ENCODE assay signal across 17 mouse cellular contexts in the genomic region with DNA sequence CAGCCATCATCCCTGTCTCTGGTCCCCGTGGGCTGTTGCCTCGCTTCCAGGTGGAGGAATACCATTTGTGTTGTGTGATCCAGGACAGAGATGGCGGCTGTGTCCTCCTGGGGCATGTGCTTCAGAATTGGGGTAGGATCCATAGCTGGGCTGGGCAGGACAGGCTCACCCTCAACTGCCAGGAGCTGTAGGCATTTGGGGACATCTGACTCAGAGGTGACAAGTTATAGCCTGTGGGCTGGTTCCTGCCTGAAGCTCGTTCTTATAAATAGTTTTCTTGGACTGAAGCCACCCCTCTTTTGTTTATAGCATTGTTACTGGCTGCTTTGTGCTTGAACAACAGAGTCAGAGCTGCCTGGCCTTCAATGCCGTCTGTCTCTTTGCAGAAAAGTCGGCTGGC. TPM values are rescaled to one million over a fixed set of nuclear protein-coding genes. Genes with fewer than 3 reads are reported as not detected.
DNase-seq lines count a peak whose midpoint lies in the region; ATAC-seq and TF ChIP-seq lines count a peak whose summit lies in the region.
"Had no signal": no experiment of that assay in that cellular context is flagged by ENCODE, and none has a peak within 500 bp of the region (broad histone marks: within the 10 kb centered on the region; RNA-seq: fewer than 3 reads in every experiment).

No protein-coding gene starts in this region.

- peaks cover 18% of the 10 kb centered on the region for H3K27me3 ChIP-seq in lung, embryonic 16.5 days (ENCODE audit: control insufficient read depth, insufficient read depth, low read depth, low read length)
- H3K27me3 ChIP-seq in midbrain, embryonic 14.5 days (ENCODE audit: control insufficient read depth, insufficient read depth, low read length) = 0 out of 2 replicates have a peak, but pooled peaks cover 4% of the 10 kb centered on the region
- H3K27me3 ChIP-seq: CH12.LX; hindbrain, embryonic 15.5 days had no signal

- peak; percentile 11; the same call in 1 of the 2 replicates for ATAC-seq in lung, embryonic 16.5 days (ENCODE audit: low read depth)
- no peak for ATAC-seq in midbrain, embryonic 14.5 days (ENCODE audit: low FRiP score, low TSS enrichment)
- ATAC-seq: forebrain, embryonic 14.5 days had no signal

- H3K27ac ChIP-seq in lung, embryonic 16.5 days (ENCODE audit: low read length) = no peak overlapping the region
- H3K27ac ChIP-seq in midbrain, embryonic 14.5 days (replicated peaks; ENCODE audit: low read depth, low read length) = no peak overlapping the region
- H3K27ac ChIP-seq: embryonic facial prominence, embryonic 15.5 days; hindbrain, embryonic 15.5 days; kidney, embryonic 15.5 days; layer of hippocampus, adult 2 months had no signal

- TF ChIP-seq POLR2A in lung, adult 2 months (IDR thresholded peaks at IDR 0.05; ENCODE audit: borderline replicate concordance, extremely low read depth, low read depth, low read length) = no peak

- no peak for TF ChIP-seq CTCF in lung, adult 2 months (IDR thresholded peaks at IDR 0.05; ENCODE audit: insufficient read depth, low read length)

- no peaks in the 10 kb centered on the region for H3K36me3 ChIP-seq in lung, embryonic 16.5 days (ENCODE audit: control insufficient read depth, insufficient read depth, low read length)
- H3K36me3 ChIP-seq in midbrain, embryonic 14.5 days (ENCODE audit: control insufficient read depth, insufficient read depth, low read length) = no peaks in the 10 kb centered on the region
- H3K36me3 ChIP-seq: embryonic facial prominence, embryonic 15.5 days; hindbrain, embryonic 15.5 days; kidney, embryonic 15.5 days had no signal

- H3K9me3 ChIP-seq in lung, embryonic 16.5 days (ENCODE audit: control insufficient read depth, low read length) = no peaks in the 10 kb centered on the region
- H3K9me3 ChIP-seq in midbrain, embryonic 14.5 days (ENCODE audit: control insufficient read depth, low read length) = no peaks in the 10 kb centered on the region
- H3K9me3 ChIP-seq: embryonic facial prominence, embryonic 15.5 days; hindbrain, embryonic 15.5 days; kidney, embryonic 15.5 days had no signal

- no peak overlapping the region for H3K9ac ChIP-seq in lung, embryonic 16.5 days (ENCODE audit: low read length)
- H3K9ac ChIP-seq in midbrain, embryonic 14.5 days (replicated peaks; ENCODE audit: low read length) = no peak overlapping the region
- H3K9ac ChIP-seq: embryonic facial prominence, embryonic 15.5 days; hindbrain, embryonic 15.5 days; kidney, embryonic 15.5 days had no signal

- H3K4me1 ChIP-seq in lung, embryonic 16.5 days (replicated peaks; ENCODE audit: control insufficient read depth, insufficient read depth, low read length) = peaks cover 4% of the 10 kb centered on the region; the same call in 1 of the 2 replicates
- H3K4me1 ChIP-seq in lung, adult 2 months (ENCODE audit: control insufficient read depth, insufficient read depth, low read length) = peaks cover 2% of the 10 kb centered on the region; the same call in 1 of the 2 replicates
- peaks cover 16% of the 10 kb centered on the region for H3K4me1 ChIP-seq in midbrain, embryonic 14.5 days (ENCODE audit: control insufficient read depth, insufficient read depth, low read length)

- intact Hi-C loops in left cerebral cortex, postnatal 14 days (cut with DNase I) = no loop called here

- H3K4me3 ChIP-seq in lung, embryonic 16.5 days (ENCODE audit: low read length) = no peak overlapping the region
- no peak overlapping the region for H3K4me3 ChIP-seq in lung, adult 2 months (replicated peaks; ENCODE audit: extremely low read depth, low read depth, low read length)
- no peak overlapping the region for H3K4me3 ChIP-seq in midbrain, embryonic 14.5 days (replicated peaks; ENCODE audit: low read depth, low read length)
- H3K4me3 ChIP-seq: embryonic facial prominence, embryonic 15.5 days; hindbrain, embryonic 15.5 days; kidney, embryonic 15.5 days; layer of hippocampus, adult 2 months had no signal

- H3K4me2 ChIP-seq in lung, embryonic 16.5 days (ENCODE audit: low read depth, low read length) = no peak overlapping the region
- no peak overlapping the region for H3K4me2 ChIP-seq in midbrain, embryonic 14.5 days (ENCODE audit: low read length)
- H3K4me2 ChIP-seq: embryonic facial prominence, embryonic 15.5 days; hindbrain, embryonic 15.5 days; kidney, embryonic 15.5 days had no signal

- DNase-seq in lung, adult 2 months = no peak
- peak; percentile 66 for DNase-seq in Muller cell, postnatal 12 days (ENCODE audit: inconsistent ontology term)
- DNase-seq in heart, adult 9 months (ENCODE audit: low spot score in 2 of 2) = peak; percentile 75 to 76
- peak; percentile 52 for DNase-seq in heart, postnatal 4 days
- DNase-seq in left cerebral cortex, postnatal 14 days (ENCODE audit: low spot score in 2 of 2) = no peak
- no peak for DNase-seq in left cerebral cortex, adult 9 months (ENCODE audit: low spot score in 2 of 2)
- no peak for DNase-seq in midbrain, embryonic 14.5 days
- DNase-seq: cerebellum, adult 18-20 months; liver; spleen, adult 18-20 months had no signal

- 53% methylated on average over 6 of the region's 6 CpGs for WGBS in lung, embryonic 16.5 days
- 50% methylated on average over 6 of the region's 6 CpGs for WGBS in lung, adult 2 months
- 53% methylated on average over 6 of the region's 6 CpGs for WGBS in midbrain, embryonic 14.5 days

RNA-seq across cellular contexts. Expression of gene Cdh13, which starts 6.7 kb away (rescaled TPM):
- polyA plus RNA-seq in lung, embryonic 16.5 days (2015; fragmentation: Nextera tagmentation; extraction: Ambion mirVana) = 4.1 and 5.8 TPM in 2 replicates
- 30.2 and 44.3 TPM in 2 replicates for polyA plus RNA-seq in lung, adult 2 months (2012; rRNA removed)
- 100 to 1,000 TPM; 178 to 201 TPM for total RNA-seq in heart, postnatal 4 days (2021)
- 100 to 1,000 TPM; 137 to 144 TPM for total RNA-seq in left cerebral cortex, postnatal 14 days (2021)
- polyA plus RNA-seq in midbrain, embryonic 14.5 days (2014; fragmentation: Nextera tagmentation; extraction: Ambion mirVana) = 131 and 143 TPM in 2 replicates
- total RNA-seq: CH12.LX had no signal

Comparison
In these comparisons a context has a peak if more than half of its experiments do, and no peak if none do; other contexts are left out.
1. DNase-seq: peak in Muller cell, postnatal 12 days (single experiment), heart, adult 9 months (2 of 2) and heart, postnatal 4 days (single experiment); none in lung, adult 2 months (single experiment), left cerebral cortex, postnatal 14 days (0 of 2), left cerebral cortex, adult 9 months (0 of 2) and midbrain, embryonic 14.5 days (single experiment).